Mouse (Mus musculus) liver, adult 2 months (tissue): ENCODE measurements around the gene Sf3b4. TPM values are rescaled to one million over a fixed set of nuclear protein-coding genes. Genes with fewer than 3 reads are reported as not detected.

ENCODE experiments used
- DNase-seq: peaks from one replicate; pipeline ENCODE4 v3.0.0-alpha.2; 2011; ENCODE audit warnings: low read depth, low spot score; ENCODE audit errors: extremely low read depth
- H3K27ac ChIP-seq: fragments of 200-500 bp; replicated peaks from 2 replicates; pipeline ENCODE4 v1.5.1; 2012; ENCODE audit warnings: low read depth, mild to moderate bottlenecking, control low read depth, inconsistent platforms, low read length; ENCODE audit not compliant: insufficient read depth
- H3K27me3 ChIP-seq: fragments of 200-500 bp; 2 replicates; pipeline ENCODE4 v1.6.1; 2012; ENCODE audit warnings: mild to moderate bottlenecking, moderate library complexity, low read length, inconsistent platforms; ENCODE audit not compliant: control insufficient read depth, insufficient read depth
- H3K36me3 ChIP-seq: fragments of 200-500 bp; 2 replicates; pipeline ENCODE4 v1.6.1; 2012; ENCODE audit warnings: low read length, inconsistent platforms; ENCODE audit not compliant: control insufficient read depth, insufficient read depth
- H3K4me1 ChIP-seq: fragments of 200-500 bp; 2 replicates; pipeline ENCODE4 v1.6.1; 2011; ENCODE audit warnings: low read length; ENCODE audit not compliant: control insufficient read depth, insufficient read depth
- H3K4me3 ChIP-seq: fragments of 200-500 bp; 2 replicates; pipeline ENCODE4 v1.5.1; 2011; ENCODE audit warnings: low read depth, mild to moderate bottlenecking, control low read depth, low read length, moderate library complexity; ENCODE audit not compliant: insufficient read depth
- H3K79me2 ChIP-seq: fragments of 200-500 bp; 2 replicates; pipeline ENCODE4 v1.6.1; 2012; ENCODE audit warnings: inconsistent platforms, mild to moderate bottlenecking, low read length, moderate library complexity; ENCODE audit not compliant: control insufficient read depth, insufficient read depth
- H3K9ac ChIP-seq: fragments of 200-500 bp; 2 replicates; pipeline ENCODE4 v1.6.1; 2012; ENCODE audit warnings: low read depth, mild to moderate bottlenecking, control low read depth, inconsistent platforms, low read length
- CTCF ChIP-seq: fragments of 200-500 bp; IDR thresholded peaks from 2 replicates; pipeline ENCODE4 v1.5.1; 2011; ENCODE audit warnings: low read depth, low read length, control low read depth
- POLR2A ChIP-seq: fragments of 200-500 bp; IDR thresholded peaks from 2 replicates; pipeline ENCODE4 v1.6.1; 2011; ENCODE audit warnings: low read length, control low read depth; ENCODE audit not compliant: insufficient read depth; ENCODE audit errors: extremely low read depth
- WGBS: fragments of 180-500 bp; shearing (Covaris S2); methylation state at CpG from one replicate; pipeline ENCODE4 v1.1.7; 2018; 5-methylcytosine and 5-hydroxymethylcytosine counted together
- polyA plus RNA-seq: library from polyadenylated mRNA; depleted of rRNA; stranded (reverse); fragments of >200 nt; gene quantifications from 2 replicates; pipeline ENCODE4 v1.2.3, GENCODE M21; 2012
- total RNA-seq: library from RNA; depleted of rRNA; stranded (reverse); fragments of >200 nt; gene quantifications from 2 replicates; pipeline ENCODE4 v1.2.3, GENCODE M21; 2014

The Sf3b4 gene
- total and polyA plus RNA-seq, 2 experiments, result 2.7 to 29.7 TPM

- DNase-seq, result peak; percentile 78
- Histone ChIP-seq H3K36me3 (peaks cover 12% of the 10 kb centered on the region), H3K79me2 (no peaks in the 10 kb centered on the region), H3K27me3 (no peaks in the 10 kb centered on the region), H3K9ac (no peak overlapping the region), H3K4me3 (no peak overlapping the region), H3K4me1 (peaks cover 14% of the 10 kb centered on the region), H3K27ac (no peak overlapping the region)
- WGBS, result 18% methylated on average over 3 of the region's 3 CpGs
- TF ChIP-seq POLR2A, result no peak
- TF ChIP-seq CTCF, result no peak
Observed at GRCm38 (mm10) chr3:96135011-96135410, 37.1 kb upstream of the Sf3b4 start.

- Histone ChIP-seq H3K36me3 (peaks cover 27% of the 10 kb centered on the region), H3K9ac (no peak overlapping the region), H3K79me2 (no peaks in the 10 kb centered on the region; the same call in 1 of the 2 replicates), H3K4me3 (no peak overlapping the region), H3K4me1 (no peaks in the 10 kb centered on the region; the same call in 1 of the 2 replicates), H3K27ac (no peak overlapping the region), H3K27me3 (no peaks in the 10 kb centered on the region)
- peak; percentile 56 for DNase-seq
- WGBS, result 11% methylated on average over 5 of the region's 5 CpGs
- TF ChIP-seq CTCF (peak; percentile 46), POLR2A (no peak)
Observed at GRCm38 (mm10) chr3:96147950-96148349, 24.2 kb upstream of the Sf3b4 start.

GRCm38 (mm10) chr3:96151836-96152235 lies 20.3 kb upstream of the Sf3b4 start:
- no peak overlapping the region for H3K27ac ChIP-seq
- no peaks in the 10 kb centered on the region for H3K79me2 ChIP-seq
- H3K4me3 ChIP-seq, result no peak overlapping the region
- H3K9ac ChIP-seq, result no peak overlapping the region
- no peaks in the 10 kb centered on the region for H3K27me3 ChIP-seq
- TF ChIP-seq CTCF (no peak), POLR2A (no peak)
- 75% methylated on average over 7 of the region's 7 CpGs for WGBS
- DNase-seq, result no peak
- H3K36me3 ChIP-seq, result peaks cover 25% of the 10 kb centered on the region
- no peaks in the 10 kb centered on the region; the same call in 1 of the 2 replicates for H3K4me1 ChIP-seq

GRCm38 (mm10) chr3:96152611-96153010 lies 19.5 kb upstream of the Sf3b4 start:
- DNase-seq, result no peak
- whole genome bisulfite sequencing, result 95% methylated on average over 5 of the region's 5 CpGs
- Histone ChIP-seq H3K27ac (no peak overlapping the region), H3K9ac (no peak overlapping the region), H3K4me3 (no peak overlapping the region), H3K4me1 (no peaks in the 10 kb centered on the region; the same call in 1 of the 2 replicates), H3K79me2 (no peaks in the 10 kb centered on the region), H3K36me3 (peaks cover 25% of the 10 kb centered on the region), H3K27me3 (no peaks in the 10 kb centered on the region)
- TF ChIP-seq CTCF (no peak), POLR2A (no peak)

DNA sequence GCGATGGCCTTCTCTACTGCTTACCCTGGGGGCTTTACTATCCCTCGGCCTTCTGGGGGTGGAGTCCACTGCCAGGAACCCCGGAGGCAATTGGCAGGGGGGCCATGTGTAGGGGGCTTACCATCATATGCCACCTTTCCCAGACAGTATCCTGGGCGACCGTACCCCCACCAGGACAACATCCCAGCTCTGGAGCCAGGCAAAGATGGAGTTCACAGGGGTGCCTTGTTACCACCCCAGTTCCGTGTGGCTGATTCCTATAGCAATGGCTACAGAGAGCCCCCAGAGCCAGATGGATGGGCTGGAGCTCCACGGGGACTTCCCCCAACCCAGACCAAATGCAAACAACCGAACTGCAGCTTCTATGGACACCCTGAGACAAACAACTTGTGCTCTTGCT lies 16.6 kb upstream of the Sf3b4 start:
- Histone ChIP-seq H3K36me3 (peaks cover 25% of the 10 kb centered on the region), H3K79me2 (no peaks in the 10 kb centered on the region), H3K4me3 (no peak overlapping the region), H3K27me3 (no peaks in the 10 kb centered on the region), H3K27ac (no peak overlapping the region), H3K9ac (no peak overlapping the region), H3K4me1 (peaks cover 2% of the 10 kb centered on the region; the same call in 1 of the 2 replicates)
- 93% methylated on average over 8 of the region's 8 CpGs for WGBS
- TF ChIP-seq CTCF (no peak), POLR2A (no peak)
- no peak for DNase-seq

DNA sequence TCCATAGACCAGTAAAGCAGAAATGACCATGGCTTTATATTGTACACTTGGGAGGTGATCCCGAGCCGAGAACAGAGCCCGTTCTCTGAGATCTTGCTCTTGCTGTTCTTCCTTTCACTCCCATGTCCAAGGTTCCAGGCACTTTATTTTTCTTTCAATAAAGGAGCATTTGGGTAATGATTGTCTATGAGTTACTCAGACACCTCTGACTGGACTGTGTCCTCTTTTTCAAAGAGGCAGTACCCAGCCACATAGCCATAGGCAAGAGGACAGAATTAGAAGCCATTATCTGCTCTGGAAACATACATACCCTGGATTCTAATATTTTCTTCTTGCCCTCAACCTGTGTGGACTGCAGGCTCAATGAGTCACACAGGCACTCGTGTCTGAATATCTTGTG lies 12.3 kb upstream of the Sf3b4 start:
- H3K4me3 ChIP-seq, result no peak overlapping the region
- no peak overlapping the region for H3K9ac ChIP-seq
- WGBS, result 42% methylated on average over 4 of the region's 4 CpGs
- TF ChIP-seq CTCF (no peak), POLR2A (no peak)
- H3K36me3 ChIP-seq, result no peaks in the 10 kb centered on the region
- no peak overlapping the region for H3K27ac ChIP-seq
- H3K79me2 ChIP-seq, result no peaks in the 10 kb centered on the region
- DNase-seq, result peak; percentile 18
- H3K27me3 ChIP-seq, result no peaks in the 10 kb centered on the region
- peaks cover 8% of the 10 kb centered on the region for H3K4me1 ChIP-seq
